ENCODE assay signal across 12 mouse cellular contexts in the genomic region with DNA sequence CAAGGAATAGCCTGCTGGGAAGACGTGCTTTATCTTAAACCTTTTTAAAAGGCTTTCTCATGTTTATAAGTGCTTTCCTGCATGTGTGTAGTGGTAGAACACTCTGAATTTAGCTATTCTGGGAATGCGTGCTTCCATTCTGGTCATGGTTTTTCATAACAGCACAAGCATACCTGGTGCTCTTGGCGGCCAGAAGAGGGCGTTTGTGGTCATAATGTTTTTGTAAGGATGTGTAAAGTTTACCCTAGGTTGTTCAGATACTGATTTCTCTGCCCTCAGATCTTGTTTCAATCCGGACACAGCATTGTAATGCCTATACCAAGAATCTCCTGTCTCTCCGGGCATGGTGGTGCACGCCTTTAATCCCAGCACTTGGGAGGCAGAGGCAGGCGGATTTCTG. TPM values are rescaled to one million over a fixed set of nuclear protein-coding genes. Genes with fewer than 3 reads are reported as not detected.
A peak's percentile ranks its signal among the peaks of the same experiment; 100 is the strongest.
DNase-seq lines count a peak whose midpoint lies in the region; ATAC-seq and TF ChIP-seq lines count a peak whose summit lies in the region.
"Had no signal": no experiment of that assay in that cellular context is flagged by ENCODE, and none has a peak within 500 bp of the region (broad histone marks: within the 10 kb centered on the region; RNA-seq: fewer than 3 reads in every experiment).

No protein-coding gene starts in this region.

- no peak for ATAC-seq in heart, postnatal 0 days (ENCODE audit: insufficient read depth, low read depth)
- no peak for ATAC-seq in lung, postnatal 0 days
- ATAC-seq: intestine, embryonic 16.5 days had no signal

- in situ Hi-C loops in ES-E14 (cut with MboI; ENCODE audit: low sequenced_read_pairs in 2 of 2, unreplicated experiment in 2 of 2): no loop called here

- no peak overlapping the region for H3K27ac ChIP-seq in heart, postnatal 0 days (ENCODE audit: low read depth)
- no peak overlapping the region for H3K27ac ChIP-seq in lung, postnatal 0 days (ENCODE audit: low read length)
- H3K27ac ChIP-seq in ES-E14 (ENCODE audit: insufficient read depth, low read depth, low read length, poor library complexity, severe bottlenecking): no peak overlapping the region
- H3K27ac ChIP-seq: liver, embryonic 15.5 days had no signal

- intact Hi-C loops in heart, postnatal 10 days (cut with DNase I): no loop called here

- TF ChIP-seq EP300 in heart, postnatal 0 days (IDR thresholded peaks at IDR 0.05; ENCODE audit: low read depth): no peak
- no peak for TF ChIP-seq EP300 in lung, postnatal 0 days (IDR thresholded peaks at IDR 0.05)

- TF ChIP-seq CTCF in heart, postnatal 0 days (IDR thresholded peaks at IDR 0.05; ENCODE audit: low read depth): peak; percentile 16; the same call in 1 of the 2 replicates
- peak; percentile 57 for TF ChIP-seq CTCF in lung, postnatal 0 days (IDR thresholded peaks at IDR 0.05)

- H3K4me1 ChIP-seq in heart, postnatal 0 days (ENCODE audit: control insufficient read depth, insufficient read depth): no peaks in the 10 kb centered on the region
- H3K4me1 ChIP-seq in lung, postnatal 0 days (ENCODE audit: insufficient read depth, low read depth, low read length): no peaks in the 10 kb centered on the region
- H3K4me1 ChIP-seq in ES-E14 (ENCODE audit: control insufficient read depth in 2 of 2, insufficient read depth in 2 of 2, low read length in 2 of 2, poor library complexity in 1 of 2): no peaks in the 10 kb centered on the region
- H3K4me1 ChIP-seq: liver, embryonic 15.5 days had no signal

- H3K4me2 ChIP-seq in heart, postnatal 0 days (ENCODE audit: low read depth, low read length): no peak overlapping the region
- H3K4me2 ChIP-seq in lung, postnatal 0 days (replicated peaks; ENCODE audit: low read depth, low read length): no peak overlapping the region
- H3K4me2 ChIP-seq: liver, embryonic 15.5 days had no signal

- H3K27me3 ChIP-seq in heart, postnatal 0 days (ENCODE audit: control insufficient read depth, insufficient read depth, low read length): no peaks in the 10 kb centered on the region
- H3K27me3 ChIP-seq in lung, postnatal 0 days (replicated peaks; ENCODE audit: insufficient read depth, low read length): no peaks in the 10 kb centered on the region
- H3K27me3 ChIP-seq: liver, embryonic 15.5 days had no signal

- DNase-seq in heart, postnatal 0 days (ENCODE audit: low spot score): no peak
- DNase-seq in heart, postnatal 10 days: no peak
- peak; percentile 39 for DNase-seq in lung, postnatal 0 days (ENCODE audit: low spot score)
- no peak for DNase-seq in lung, postnatal 10 days
- no peak for DNase-seq in ES-E14 (ENCODE audit: low read depth, low spot score)
- DNase-seq in naive thymus-derived CD4-positive, alpha-beta T cell, adult 2 months (ENCODE audit: low read depth): peak; percentile 47
- DNase-seq in ovary, adult 18-20 months (ENCODE audit: low spot score): no peak
- DNase-seq in gastrocnemius, postnatal 10 days: no peak
- DNase-seq: cerebellum, postnatal 25 days had no signal

- H3K4me3 ChIP-seq in heart, postnatal 0 days (ENCODE audit: low read depth, low read length): no peak overlapping the region
- no peak overlapping the region for H3K4me3 ChIP-seq in lung, postnatal 0 days (ENCODE audit: low read depth, low read length)
- no peak overlapping the region for H3K4me3 ChIP-seq in ES-E14 (ENCODE audit: insufficient read depth in 1 of 2, low read depth in 1 of 2, low read length in 2 of 2, poor library complexity in 1 of 2, severe bottlenecking in 1 of 2)
- H3K4me3 ChIP-seq: liver, embryonic 15.5 days had no signal

- no peaks in the 10 kb centered on the region for H3K36me3 ChIP-seq in heart, postnatal 0 days (replicated peaks; ENCODE audit: control insufficient read depth, insufficient read depth, low read length)
- H3K36me3 ChIP-seq in lung, postnatal 0 days (ENCODE audit: insufficient read depth, low read length): no peaks in the 10 kb centered on the region
- H3K36me3 ChIP-seq in ES-E14 (ENCODE audit: control insufficient read depth, insufficient read depth, low read length, poor library complexity, severe bottlenecking): no peaks in the 10 kb centered on the region
- H3K36me3 ChIP-seq: liver, embryonic 15.5 days had no signal

- H3K9ac ChIP-seq in heart, postnatal 0 days (replicated peaks; ENCODE audit: low read depth, low read length): no peak overlapping the region
- no peak overlapping the region for H3K9ac ChIP-seq in lung, postnatal 0 days (replicated peaks; ENCODE audit: low read depth)
- H3K9ac ChIP-seq in ES-E14 (ENCODE audit: insufficient read depth, low read depth, low read length, poor library complexity, severe bottlenecking): no peak overlapping the region
- H3K9ac ChIP-seq: liver, embryonic 15.5 days had no signal

- no peaks in the 10 kb centered on the region for H3K9me3 ChIP-seq in heart, postnatal 0 days (replicated peaks; ENCODE audit: control insufficient read depth, low read length)
- H3K9me3 ChIP-seq in lung, postnatal 0 days (ENCODE audit: low read length): no peaks in the 10 kb centered on the region
- no peaks in the 10 kb centered on the region for H3K9me3 ChIP-seq in ES-E14 (ENCODE audit: control insufficient read depth, insufficient read depth, low read depth, low read length)
- H3K9me3 ChIP-seq: liver, embryonic 15.5 days had no signal

- 66% methylated on average over 8 of the region's 8 CpGs for WGBS in heart, postnatal 0 days
- 62% methylated on average over 8 of the region's 8 CpGs for WGBS in lung, postnatal 0 days

TF ChIP-seq in ES-E14, 5 proteins besides CTCF, POLR2A, EP300 and RAD21:
- TF ChIP-seq ZC3H11A (IDR thresholded peaks at IDR 0.05; ENCODE audit: borderline replicate concordance, low read depth, low read length) (0 out of 2 replicates have a peak, but pooled peaks have one; percentile 22), ZNF384 (IDR thresholded peaks at IDR 0.05; ENCODE audit: low read depth, low read length) (no peak)

RNA-seq across cellular contexts. Expression of a gene that starts 58.0 kb away (rescaled TPM):
- total RNA-seq in heart, postnatal 0 days (2014; rRNA removed; ENCODE audit: low replicate concordance): 144 and 168 TPM in 2 replicates
- polyA plus RNA-seq in heart, postnatal 0 days (2015; fragmentation: Nextera tagmentation; extraction: Ambion mirVana): 61.8 and 63.8 TPM in 2 replicates
- total RNA-seq in heart, postnatal 10 days (2021): 10 to 100 TPM; 79.2 to 89.9 TPM
- polyA plus RNA-seq in lung, postnatal 0 days (2015; fragmentation: Nextera tagmentation; extraction: Ambion mirVana): 0.47 and 0.60 TPM in 2 replicates
- total RNA-seq in ES-E14 (2012; rRNA removed): 1.1 and 1.3 TPM in 2 replicates
- total RNA-seq in gastrocnemius, postnatal 10 days (2021): 1 to 10 TPM; 5.3 to 5.5 TPM
- total RNA-seq: granulocyte monocyte progenitor cell, adult 5-6 weeks had no signal

Comparison
In these comparisons a context has a peak if more than half of its experiments do, and no peak if none do; other contexts are left out.
1. DNase-seq: peak in lung, postnatal 0 days (single experiment) and naive thymus-derived CD4-positive, alpha-beta T cell, adult 2 months (single experiment); none in heart, postnatal 0 days (single experiment), heart, postnatal 10 days (0 of 2), lung, postnatal 10 days (single experiment), ES-E14 (single experiment), ovary, adult 18-20 months (single experiment) and gastrocnemius, postnatal 10 days (single experiment).
2. RNA of a gene that starts 58.0 kb away (total RNA-seq): 144 to 168 TPM in heart, postnatal 0 days and 79.2 to 89.9 TPM in heart, postnatal 10 days; 5.3 to 5.5 TPM in gastrocnemius, postnatal 10 days and 1.1 to 1.3 TPM in ES-E14; every median in the first group is over 10 times any median in the second.